ENCODE assay signal across 9 mouse cellular contexts in genomic region chr16:14940898-14941297, GRCm38 (mm10). TPM values are rescaled to one million over a fixed set of nuclear protein-coding genes. Genes with fewer than 3 reads are reported as not detected.
A peak's percentile ranks its signal among the peaks of the same experiment; 100 is the strongest.
DNase-seq lines count a peak whose midpoint lies in the region; ATAC-seq and TF ChIP-seq lines count a peak whose summit lies in the region.
"Had no signal": no experiment of that assay in that cellular context is flagged by ENCODE, and none has a peak within 500 bp of the region (broad histone marks: within the 10 kb centered on the region; RNA-seq: fewer than 3 reads in every experiment).

No protein-coding gene starts in this region.

- no peaks in the 10 kb centered on the region for H3K9me3 ChIP-seq in liver, embryonic 12.5 days (replicated peaks)
- H3K9me3 ChIP-seq in forebrain, postnatal 0 days (ENCODE audit: low read length) = no peaks in the 10 kb centered on the region
- H3K9me3 ChIP-seq in limb, embryonic 14.5 days (ENCODE audit: control insufficient read depth, low read length) = no peaks in the 10 kb centered on the region

- DNase-seq in adrenal gland, adult 2 months = peak; percentile 14
- DNase-seq in adrenal gland, postnatal 4 days (ENCODE audit: low spot score in 2 of 2) = no peak
- peak; percentile 63 for DNase-seq in liver, adult 2 months (ENCODE audit: extremely low read depth, low read depth, low spot score)
- peak; percentile 51 for DNase-seq in forebrain, postnatal 0 days
- DNase-seq in limb, embryonic 14.5 days (ENCODE audit: low spot score) = peak; percentile 49
- no peak for DNase-seq in left cerebral cortex, adult 8-10 months (ENCODE audit: low spot score in 2 of 2)
- no peak for DNase-seq in urinary bladder, adult 18-20 months (ENCODE audit: low spot score in 2 of 2)

- H3K4me3 ChIP-seq in liver, adult 2 months (ENCODE audit: insufficient read depth, low read depth, low read length) = no peak overlapping the region
- no peak overlapping the region for H3K4me3 ChIP-seq in liver, embryonic 12.5 days
- no peak overlapping the region for H3K4me3 ChIP-seq in forebrain, postnatal 0 days (ENCODE audit: low read depth, low read length)
- no peak overlapping the region for H3K4me3 ChIP-seq in limb, embryonic 14.5 days (replicated peaks; ENCODE audit: low read length)

- peaks cover 12% of the 10 kb centered on the region for H3K4me1 ChIP-seq in liver, adult 2 months (ENCODE audit: control insufficient read depth, insufficient read depth, low read length)
- H3K4me1 ChIP-seq in liver, embryonic 12.5 days = peaks cover 5% of the 10 kb centered on the region; the same call in 1 of the 2 replicates
- 0 out of 2 replicates have a peak, but pooled peaks cover 4% of the 10 kb centered on the region for H3K4me1 ChIP-seq in forebrain, postnatal 0 days (ENCODE audit: insufficient read depth)
- H3K4me1 ChIP-seq in limb, embryonic 14.5 days (ENCODE audit: control insufficient read depth, insufficient read depth, low read length) = peaks cover 18% of the 10 kb centered on the region; the same call in 1 of the 2 replicates

- no peak overlapping the region; the same call in 1 of the 2 replicates for H3K27ac ChIP-seq in liver, adult 2 months (replicated peaks; ENCODE audit: insufficient read depth, low read depth, low read length)
- H3K27ac ChIP-seq in liver, embryonic 12.5 days = no peak overlapping the region
- no peak overlapping the region; the same call in 1 of the 2 replicates for H3K27ac ChIP-seq in forebrain, postnatal 0 days (ENCODE audit: low read depth, low read length)
- peak overlapping the region; percentile 68; the same call in 1 of the 2 replicates for H3K27ac ChIP-seq in limb, embryonic 14.5 days (replicated peaks; ENCODE audit: low read depth, low read length)

- no peak for TF ChIP-seq POLR2A in liver, adult 2 months (IDR thresholded peaks at IDR 0.05; ENCODE audit: extremely low read depth, insufficient read depth, low read length)
- TF ChIP-seq POLR2A in limb, embryonic 14.5 days (IDR thresholded peaks at IDR 0.05; ENCODE audit: borderline replicate concordance, extremely low read depth, insufficient read depth, insufficient read length) = no peak

- 29% methylated on average over 3 of the region's 3 CpGs for WGBS in liver, adult 2 months
- WGBS in liver, embryonic 12.5 days (ENCODE audit: insufficient replicate concordance) = 48% methylated on average over 3 of the region's 3 CpGs
- 32% methylated on average over 3 of the region's 3 CpGs for WGBS in forebrain, postnatal 0 days
- WGBS in limb, embryonic 14.5 days = 60% methylated on average over 3 of the region's 3 CpGs

- no peak for TF ChIP-seq CTCF in liver, adult 2 months (IDR thresholded peaks at IDR 0.05; ENCODE audit: low read depth, low read length)
- TF ChIP-seq CTCF in forebrain, postnatal 0 days (IDR thresholded peaks at IDR 0.05; ENCODE audit: low read depth) = no peak

- H3K36me3 ChIP-seq in liver, adult 2 months (ENCODE audit: control insufficient read depth, insufficient read depth, low read length) = no peaks in the 10 kb centered on the region
- no peaks in the 10 kb centered on the region for H3K36me3 ChIP-seq in liver, embryonic 12.5 days
- no peaks in the 10 kb centered on the region for H3K36me3 ChIP-seq in forebrain, postnatal 0 days (ENCODE audit: insufficient read depth)
- H3K36me3 ChIP-seq in limb, embryonic 14.5 days (ENCODE audit: control insufficient read depth, insufficient read depth, low read length) = no peaks in the 10 kb centered on the region

- no peak overlapping the region for H3K4me2 ChIP-seq in liver, embryonic 12.5 days
- no peak overlapping the region for H3K4me2 ChIP-seq in forebrain, postnatal 0 days (ENCODE audit: low read depth)
- H3K4me2 ChIP-seq in limb, embryonic 14.5 days (replicated peaks; ENCODE audit: low read depth, low read length, severe bottlenecking) = no peak overlapping the region

- H3K9ac ChIP-seq in liver, adult 2 months (ENCODE audit: low read depth, low read length) = no peak overlapping the region
- no peak overlapping the region for H3K9ac ChIP-seq in liver, embryonic 12.5 days
- no peak overlapping the region for H3K9ac ChIP-seq in forebrain, postnatal 0 days
- no peak overlapping the region for H3K9ac ChIP-seq in limb, embryonic 14.5 days (ENCODE audit: low read depth, low read length, severe bottlenecking)

- ATAC-seq in liver, embryonic 12.5 days = no peak
- ATAC-seq in forebrain, postnatal 0 days = peak; percentile 74
- ATAC-seq in limb, embryonic 14.5 days (ENCODE audit: low FRiP score, low read depth) = peak; percentile 63

- H3K27me3 ChIP-seq in liver, adult 2 months (ENCODE audit: control insufficient read depth, insufficient read depth, low read length) = no peaks in the 10 kb centered on the region
- H3K27me3 ChIP-seq in liver, embryonic 12.5 days (replicated peaks) = no peaks in the 10 kb centered on the region
- H3K27me3 ChIP-seq in forebrain, postnatal 0 days (ENCODE audit: insufficient read depth, low read length) = no peaks in the 10 kb centered on the region
- no peaks in the 10 kb centered on the region for H3K27me3 ChIP-seq in limb, embryonic 14.5 days (ENCODE audit: control insufficient read depth, insufficient read depth, low read length)

- H3K79me2 ChIP-seq in liver, adult 2 months (ENCODE audit: control insufficient read depth, insufficient read depth, low read length) = no peaks in the 10 kb centered on the region

RNA-seq across cellular contexts. Expression of gene Efcab1, which starts 34.5 kb away (rescaled TPM):
- 1 to 10 TPM; 1.6 to 2.9 TPM for total RNA-seq in adrenal gland, adult 2 months (2021)
- polyA plus RNA-seq in adrenal gland, adult 2 months (2012; rRNA removed) = 0.16 and 0.26 TPM in 2 replicates
- total RNA-seq in adrenal gland, postnatal 4 days (2021) = 1 to 10 TPM; 4.2 to 4.3 TPM
- not detected in 2 replicates for total RNA-seq in liver, adult 2 months (2014; rRNA removed)
- not detected in 2 replicates for polyA plus RNA-seq in liver, adult 2 months (2012; rRNA removed)
- 0.29 and 0.47 TPM in 2 replicates for polyA plus RNA-seq in liver, embryonic 12.5 days (2016; fragmentation: Nextera tagmentation; extraction: Ambion mirVana)
- total RNA-seq in forebrain, postnatal 0 days (2014; rRNA removed) = 19.1 and 21.7 TPM in 2 replicates
- 13.3 and 21.5 TPM in 2 replicates for polyA plus RNA-seq in forebrain, postnatal 0 days (2015; fragmentation: Nextera tagmentation; extraction: Ambion mirVana)
- 8.1 and 8.3 TPM in 2 replicates for polyA plus RNA-seq in limb, embryonic 14.5 days (2012; rRNA removed)
- 12.6 and 12.9 TPM in 2 replicates for polyA plus RNA-seq in limb, embryonic 14.5 days (2014; fragmentation: Nextera tagmentation; extraction: Ambion mirVana)
- 1 to 10 TPM; 4.4 to 5.8 (median 4.5) TPM for total RNA-seq in left cerebral cortex, adult 8-10 months (2022)
- polyA plus RNA-seq: spleen, adult 2 months had no signal

Comparison
In these comparisons a context has a peak if more than half of its experiments do, and no peak if none do; other contexts are left out.
1. DNase-seq: peak in adrenal gland, adult 2 months (single experiment), liver, adult 2 months (single experiment), forebrain, postnatal 0 days (single experiment) and limb, embryonic 14.5 days (single experiment); none in adrenal gland, postnatal 4 days (0 of 2), left cerebral cortex, adult 8-10 months (0 of 2) and urinary bladder, adult 18-20 months (0 of 2).